Mouse (Mus musculus): Measurements from ENCODE around the gene Oaz3. TPM values are rescaled to one million over a fixed set of nuclear protein-coding genes. Genes with fewer than 3 reads are reported as not detected.

The Oaz3 gene
- total and polyA plus RNA-seq, 2 experiments: 0.37 to 0.43 TPM

- H3K36me3 ChIP-seq (ENCODE audit: control insufficient read depth, insufficient read depth, low read length): no peaks in the 10 kb centered on the region
- no peak within 1 kb of the TSS for H3K27ac ChIP-seq (replicated peaks; ENCODE audit: insufficient read depth, low read depth, low read length)
- peaks cover 7% of the 10 kb centered on the region; the same call in 1 of the 2 replicates for H3K27me3 ChIP-seq (ENCODE audit: control insufficient read depth, insufficient read depth, low read length)
- H3K9ac ChIP-seq (ENCODE audit: low read depth, low read length): no peak within 1 kb of the TSS
- 17% methylated on average over 16 of the region's 16 CpGs for WGBS
- no peaks in the 10 kb centered on the region for H3K4me1 ChIP-seq (ENCODE audit: control insufficient read depth, insufficient read depth, low read length)
- DNase-seq (ENCODE audit: extremely low read depth, low read depth, low spot score): no peak
- TF ChIP-seq CTCF (IDR thresholded peaks at IDR 0.05; ENCODE audit: low read depth, low read length): no peak
- no peak for TF ChIP-seq POLR2A (IDR thresholded peaks at IDR 0.05; ENCODE audit: extremely low read depth, insufficient read depth, low read length)
- H3K4me3 ChIP-seq (ENCODE audit: insufficient read depth, low read depth, low read length): no peak within 1 kb of the TSS
- H3K79me2 ChIP-seq (ENCODE audit: control insufficient read depth, insufficient read depth, low read length): no peaks in the 10 kb centered on the region
These were observed 36.7 kb upstream of the Oaz3 start, which contains the start of gene Riiad1 for GRCm38 (mm10) chr3:94480291-94480884. Riiad1 (minus strand) TSS chr3:94480341.

GRCm38 (mm10) chr3:94479564-94479963, 35.8 kb upstream of the Oaz3 start:
- TF ChIP-seq CTCF (IDR thresholded peaks at IDR 0.05; ENCODE audit: low read depth, low read length) (no peak), POLR2A (IDR thresholded peaks at IDR 0.05; ENCODE audit: extremely low read depth, insufficient read depth, low read length) (no peak)
- no peak overlapping the region for H3K27ac ChIP-seq (replicated peaks; ENCODE audit: insufficient read depth, low read depth, low read length)
- H3K79me2 ChIP-seq (ENCODE audit: control insufficient read depth, insufficient read depth, low read length): no peaks in the 10 kb centered on the region
- DNase-seq (ENCODE audit: extremely low read depth, low read depth, low spot score): no peak
- no peaks in the 10 kb centered on the region for H3K4me1 ChIP-seq (ENCODE audit: control insufficient read depth, insufficient read depth, low read length)
- H3K27me3 ChIP-seq (ENCODE audit: control insufficient read depth, insufficient read depth, low read length): peaks cover 7% of the 10 kb centered on the region; the same call in 1 of the 2 replicates
- WGBS: 6% methylated on average over 11 of the region's 11 CpGs
- H3K36me3 ChIP-seq (ENCODE audit: control insufficient read depth, insufficient read depth, low read length): no peaks in the 10 kb centered on the region
- no peak overlapping the region for H3K4me3 ChIP-seq (ENCODE audit: insufficient read depth, low read depth, low read length)
- H3K9ac ChIP-seq (ENCODE audit: low read depth, low read length): no peak overlapping the region

- Histone ChIP-seq H3K27me3 (ENCODE audit: control insufficient read depth, insufficient read depth, low read length) (peaks cover 7% of the 10 kb centered on the region; the same call in 1 of the 2 replicates), H3K4me1 (ENCODE audit: control insufficient read depth, insufficient read depth, low read length) (no peaks in the 10 kb centered on the region), H3K79me2 (ENCODE audit: control insufficient read depth, insufficient read depth, low read length) (no peaks in the 10 kb centered on the region), H3K36me3 (ENCODE audit: control insufficient read depth, insufficient read depth, low read length) (no peaks in the 10 kb centered on the region), H3K27ac (replicated peaks; ENCODE audit: insufficient read depth, low read depth, low read length) (no peak overlapping the region), H3K4me3 (ENCODE audit: insufficient read depth, low read depth, low read length) (no peak overlapping the region), H3K9ac (ENCODE audit: low read depth, low read length) (no peak overlapping the region)
- no peak for DNase-seq (ENCODE audit: extremely low read depth, low read depth, low spot score)
- no peak for TF ChIP-seq CTCF (IDR thresholded peaks at IDR 0.05; ENCODE audit: low read depth, low read length)
- 19% methylated on average over 9 of the region's 9 CpGs for WGBS
These were observed 35.0 kb upstream of the Oaz3 start for GRCm38 (mm10) chr3:94478591-94479169.

GRCm38 (mm10) chr3:94477981-94478422, 34.3 kb upstream of the Oaz3 start, which contains the start of gene Celf3:
Celf3 (plus strand) TSS chr3:94478295.
- Histone ChIP-seq H3K4me1 (ENCODE audit: control insufficient read depth, insufficient read depth, low read length) (no peaks in the 10 kb centered on the region), H3K27ac (replicated peaks; ENCODE audit: insufficient read depth, low read depth, low read length) (no peak within 1 kb of the TSS), H3K27me3 (ENCODE audit: control insufficient read depth, insufficient read depth, low read length) (peaks cover 7% of the 10 kb centered on the region; the same call in 1 of the 2 replicates), H3K79me2 (ENCODE audit: control insufficient read depth, insufficient read depth, low read length) (no peaks in the 10 kb centered on the region), H3K36me3 (ENCODE audit: control insufficient read depth, insufficient read depth, low read length) (no peaks in the 10 kb centered on the region), H3K4me3 (ENCODE audit: insufficient read depth, low read depth, low read length) (no peak within 1 kb of the TSS), H3K9ac (ENCODE audit: low read depth, low read length) (no peak within 1 kb of the TSS)
- no peak for TF ChIP-seq CTCF (IDR thresholded peaks at IDR 0.05; ENCODE audit: low read depth, low read length)
- TF ChIP-seq POLR2A (IDR thresholded peaks at IDR 0.05; ENCODE audit: extremely low read depth, insufficient read depth, low read length): no peak
- WGBS: 5% methylated on average over 12 of the region's 14 CpGs
- DNase-seq (ENCODE audit: extremely low read depth, low read depth, low spot score): no peak

GRCm38 (mm10) chr3:94477444-94477843, 33.7 kb upstream of the Oaz3 start:
- H3K36me3 ChIP-seq (ENCODE audit: control insufficient read depth, insufficient read depth, low read length): no peaks in the 10 kb centered on the region
- no peak overlapping the region for H3K9ac ChIP-seq (ENCODE audit: low read depth, low read length)
- no peaks in the 10 kb centered on the region for H3K4me1 ChIP-seq (ENCODE audit: control insufficient read depth, insufficient read depth, low read length)
- 66% methylated on average over 4 of the region's 4 CpGs for WGBS
- TF ChIP-seq CTCF (IDR thresholded peaks at IDR 0.05; ENCODE audit: low read depth, low read length) (no peak), POLR2A (IDR thresholded peaks at IDR 0.05; ENCODE audit: extremely low read depth, insufficient read depth, low read length) (no peak)
- no peak overlapping the region for H3K4me3 ChIP-seq (ENCODE audit: insufficient read depth, low read depth, low read length)
- peaks cover 7% of the 10 kb centered on the region; the same call in 1 of the 2 replicates for H3K27me3 ChIP-seq (ENCODE audit: control insufficient read depth, insufficient read depth, low read length)
- H3K79me2 ChIP-seq (ENCODE audit: control insufficient read depth, insufficient read depth, low read length): no peaks in the 10 kb centered on the region
- no peak overlapping the region for H3K27ac ChIP-seq (replicated peaks; ENCODE audit: insufficient read depth, low read depth, low read length)
- no peak for DNase-seq (ENCODE audit: extremely low read depth, low read depth, low spot score)
